Mouse (Mus musculus): ENCODE measurements around the gene Parp11.

- TF ChIP-seq POLR2A (IDR thresholded peaks at IDR 0.05; ENCODE audit: control insufficient read depth, low read depth, low read length) (no peak), CTCF (IDR thresholded peaks at IDR 0.05; ENCODE audit: control insufficient read depth, insufficient read depth, insufficient replicate concordance, low read depth, low read length) (no peak)
Observed at GRCm38 (mm10) chr6:127537035-127537434, 90.4 kb downstream of the Parp11 start.
